ENCODE assay signal across 11 mouse cellular contexts in the genomic region with DNA sequence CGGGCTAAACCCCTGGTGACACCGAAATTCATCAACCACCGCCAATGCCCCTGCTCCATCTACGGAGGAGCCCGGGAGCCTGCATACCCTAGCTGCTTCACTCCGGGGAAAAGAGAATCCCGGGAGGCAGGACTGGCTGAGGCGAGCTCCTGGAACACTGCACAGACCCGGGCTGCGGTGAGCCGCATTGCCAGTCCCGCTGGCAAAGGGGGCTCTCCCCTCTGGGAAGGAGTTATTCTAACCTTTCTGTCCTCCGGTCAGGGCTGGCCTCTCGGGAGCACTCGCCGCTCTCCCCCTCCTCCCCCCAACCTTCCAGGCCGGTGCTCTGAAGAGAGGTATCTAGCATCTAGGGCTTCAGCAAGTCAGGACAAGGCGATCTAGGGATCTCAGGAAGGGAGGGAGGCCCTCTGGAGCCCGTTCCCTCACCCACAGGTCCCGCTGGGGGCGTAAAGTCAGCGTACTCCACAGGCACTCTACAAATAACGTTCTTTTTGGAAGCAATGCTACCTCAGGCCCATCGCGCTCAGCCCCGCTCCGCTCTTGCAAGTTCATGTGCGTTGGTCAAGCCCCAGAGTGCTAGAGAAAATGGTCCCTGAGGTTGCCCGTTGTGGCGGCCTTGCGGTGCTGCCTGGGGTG. TPM values are rescaled to one million over a fixed set of nuclear protein-coding genes. Genes with fewer than 3 reads are reported as not detected.
DNase-seq lines count a peak whose midpoint lies in the region; ATAC-seq and TF ChIP-seq lines count a peak whose summit lies in the region.
"Had no signal": no experiment of that assay in that cellular context is flagged by ENCODE, and none has a peak within 500 bp of the region (broad histone marks: within the 10 kb centered on the region; RNA-seq: fewer than 3 reads in every experiment).

No protein-coding gene starts in this region.

- DNase-seq in heart, embryonic 10.5 days (ENCODE audit: low spot score) = no peak
- no peak for DNase-seq in heart, adult 18-20 months
- no peak for DNase-seq in limb, embryonic 14.5 days (ENCODE audit: low spot score)
- no peak for DNase-seq in cerebellum, postnatal 25 days
- DNase-seq in right cerebral cortex, postnatal 25 days = no peak
- DNase-seq: cerebellum, adult 9-11 months; gastrocnemius, postnatal 10 days had no signal

- H3K9me3 ChIP-seq in heart, embryonic 10.5 days = no peaks in the 10 kb centered on the region
- no peaks in the 10 kb centered on the region for H3K9me3 ChIP-seq in E14TG2a.4 (ENCODE audit: low read length)
- no peaks in the 10 kb centered on the region for H3K9me3 ChIP-seq in embryonic facial prominence, embryonic 15.5 days (replicated peaks)
- H3K9me3 ChIP-seq in limb, embryonic 14.5 days (ENCODE audit: control insufficient read depth, low read length) = no peaks in the 10 kb centered on the region
- H3K9me3 ChIP-seq: megakaryocyte, embryonic 14.5 days had no signal

- H3K4me3 ChIP-seq in heart, embryonic 10.5 days = peak overlapping the region; percentile 31
- H3K4me3 ChIP-seq in E14TG2a.4 (replicated peaks; ENCODE audit: low read length) = peak overlapping the region; percentile 53
- peak overlapping the region; percentile 21 for H3K4me3 ChIP-seq in embryonic facial prominence, embryonic 15.5 days (replicated peaks)
- peak overlapping the region; percentile 32 for H3K4me3 ChIP-seq in limb, embryonic 14.5 days (replicated peaks; ENCODE audit: low read length)
- H3K4me3 ChIP-seq: megakaryocyte, embryonic 14.5 days had no signal

- H3K4me2 ChIP-seq in embryonic facial prominence, embryonic 15.5 days (replicated peaks) = peak overlapping the region; percentile 44
- H3K4me2 ChIP-seq in limb, embryonic 14.5 days (replicated peaks; ENCODE audit: low read depth, low read length, severe bottlenecking) = peak overlapping the region; percentile 64

- no peaks in the 10 kb centered on the region for H3K36me3 ChIP-seq in heart, embryonic 10.5 days
- H3K36me3 ChIP-seq in E14TG2a.4 (ENCODE audit: insufficient read depth, low read length) = no peaks in the 10 kb centered on the region
- H3K36me3 ChIP-seq in embryonic facial prominence, embryonic 15.5 days = no peaks in the 10 kb centered on the region
- no peaks in the 10 kb centered on the region; the same call in 1 of the 2 replicates for H3K36me3 ChIP-seq in limb, embryonic 14.5 days (ENCODE audit: control insufficient read depth, insufficient read depth, low read length)

- no peak overlapping the region for H3K9ac ChIP-seq in embryonic facial prominence, embryonic 15.5 days
- peak overlapping the region; percentile 95 for H3K9ac ChIP-seq in limb, embryonic 14.5 days (ENCODE audit: low read depth, low read length, severe bottlenecking)

- H3K4me1 ChIP-seq in heart, embryonic 10.5 days = peaks cover 46% of the 10 kb centered on the region
- H3K4me1 ChIP-seq in E14TG2a.4 (replicated peaks; ENCODE audit: low read depth, low read length) = peaks cover 67% of the 10 kb centered on the region
- H3K4me1 ChIP-seq in embryonic facial prominence, embryonic 15.5 days = peaks cover 50% of the 10 kb centered on the region
- H3K4me1 ChIP-seq in limb, embryonic 14.5 days (ENCODE audit: control insufficient read depth, insufficient read depth, low read length) = peaks cover 44% of the 10 kb centered on the region

- H3K27me3 ChIP-seq in heart, embryonic 10.5 days (ENCODE audit: insufficient read depth, poor library complexity, severe bottlenecking) = peaks cover 100% of the 10 kb centered on the region
- peaks cover 100% of the 10 kb centered on the region for H3K27me3 ChIP-seq in E14TG2a.4 (ENCODE audit: insufficient read depth, low read length)
- peaks cover 97% of the 10 kb centered on the region for H3K27me3 ChIP-seq in embryonic facial prominence, embryonic 15.5 days
- peaks cover 61% of the 10 kb centered on the region for H3K27me3 ChIP-seq in limb, embryonic 14.5 days (ENCODE audit: control insufficient read depth, insufficient read depth, low read length)

- no peak for ATAC-seq in embryonic facial prominence, embryonic 15.5 days (ENCODE audit: insufficient number of reproducible peaks, low FRiP score, low TSS enrichment, low read depth)
- no peak for ATAC-seq in limb, embryonic 14.5 days (ENCODE audit: low FRiP score, low read depth)
- no peak for ATAC-seq in inflammation-experienced regulatory T-cells, adult 6 months

- no peak for TF ChIP-seq POLR2A in limb, embryonic 14.5 days (IDR thresholded peaks at IDR 0.05; ENCODE audit: borderline replicate concordance, extremely low read depth, insufficient read depth, insufficient read length)

- under 1% methylated on average over 31 of the region's 31 CpGs for WGBS in heart, embryonic 10.5 days
- WGBS in embryonic facial prominence, embryonic 15.5 days = 6% methylated on average over 31 of the region's 31 CpGs
- WGBS in limb, embryonic 14.5 days = 3% methylated on average over 31 of the region's 31 CpGs

- TF ChIP-seq CTCF in E14TG2a.4 (conservative IDR thresholded peaks at IDR 0.05; ENCODE audit: low read length) = no peak

- no peak overlapping the region for H3K27ac ChIP-seq in heart, embryonic 10.5 days
- no peak overlapping the region for H3K27ac ChIP-seq in embryonic facial prominence, embryonic 15.5 days (replicated peaks)
- H3K27ac ChIP-seq in limb, embryonic 14.5 days (replicated peaks; ENCODE audit: low read depth, low read length) = peak overlapping the region; percentile 81

RNA-seq across cellular contexts. Expression of a gene that starts 8.5 kb away (rescaled TPM):
- polyA plus RNA-seq in heart, embryonic 10.5 days (2016; fragmentation: Nextera tagmentation; extraction: Ambion mirVana) = 0.11 and 0.83 TPM in 2 replicates
- under 1 TPM in 1 of 2 experiments, not detected in 1; 0.05 TPM for total RNA-seq in heart, adult 18-20 months (2021)
- 0.59 and 0.67 TPM in 2 replicates for polyA plus RNA-seq in embryonic facial prominence, embryonic 15.5 days (2015; fragmentation: Nextera tagmentation; extraction: Ambion mirVana)
- polyA plus RNA-seq in limb, embryonic 14.5 days (2012; rRNA removed) = 28.3 and 40.0 TPM in 2 replicates
- polyA plus RNA-seq in limb, embryonic 14.5 days (2014; fragmentation: Nextera tagmentation; extraction: Ambion mirVana) = 6.3 and 8.4 TPM in 2 replicates
- polyA plus RNA-seq in inflammation-experienced regulatory T-cells, adult 6 months (2017; shearing (Covaris generic)) = not detected
